Mouse (Mus musculus) c-Kit-negative CD71-positive TER-119-positive erythroid progenitor cells, embryonic 14.5 days (primary cell): ENCODE measurements around the gene Fabp2.
A peak's percentile ranks its signal among the peaks of the same experiment; 100 is the strongest.
"Not testable (repeated sequence)": the region's sequence is repeated elsewhere in the genome, so short reads cannot be mapped to it uniquely, and the experiment has no call there.

Experiments used
- DNase-seq: peaks from one replicate; pipeline ENCODE4 v3.0.0-alpha.2; 2013; ENCODE audit warnings: low read depth, low spot score

Fabp2 gene

DNA sequence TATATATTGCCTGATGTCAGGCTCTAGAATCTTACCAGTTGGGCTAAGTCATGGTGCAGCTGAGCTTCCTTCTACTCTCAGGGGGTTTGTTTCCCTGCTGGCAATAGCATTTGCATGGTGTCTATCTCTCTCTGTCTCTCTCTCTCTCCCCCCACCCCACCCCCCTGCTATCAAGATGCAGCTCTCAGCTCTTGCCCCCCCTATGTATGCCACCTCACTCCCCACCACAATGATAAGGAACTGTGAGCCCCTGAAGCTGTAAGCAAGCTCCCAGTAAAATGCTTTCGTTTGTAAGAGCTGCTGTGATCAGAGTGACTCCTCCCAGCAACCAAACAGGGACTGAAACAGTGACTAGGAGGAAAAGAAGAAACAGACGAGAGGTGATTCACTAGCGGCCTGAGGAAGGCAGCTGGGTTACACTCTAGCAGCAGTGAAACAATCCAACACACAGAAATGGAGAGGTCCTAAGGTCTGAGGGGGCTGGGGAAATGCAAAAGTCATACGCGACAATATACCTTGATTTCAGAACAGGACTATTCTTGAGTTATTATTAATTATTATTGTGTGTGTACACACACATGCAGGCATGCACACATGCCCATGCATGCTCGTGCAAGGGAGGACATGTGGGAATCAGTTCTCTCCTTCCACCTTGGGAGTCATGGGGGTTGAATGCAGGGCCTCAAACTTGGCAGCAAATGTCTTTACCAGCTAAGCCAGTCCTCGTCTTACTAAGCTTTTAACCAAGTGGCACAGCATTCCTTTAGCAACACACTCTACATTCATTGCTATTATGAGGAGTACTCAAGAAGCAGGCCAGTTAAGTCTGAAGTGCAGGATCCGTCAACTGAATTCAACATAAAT lies 25.9 kb downstream of the Fabp2 start:
- no peak for DNase-seq

GRCm38 (mm10) chr3:122921676-122922527 lies 27.0 kb downstream of the Fabp2 start:
- no peak for DNase-seq

DNA sequence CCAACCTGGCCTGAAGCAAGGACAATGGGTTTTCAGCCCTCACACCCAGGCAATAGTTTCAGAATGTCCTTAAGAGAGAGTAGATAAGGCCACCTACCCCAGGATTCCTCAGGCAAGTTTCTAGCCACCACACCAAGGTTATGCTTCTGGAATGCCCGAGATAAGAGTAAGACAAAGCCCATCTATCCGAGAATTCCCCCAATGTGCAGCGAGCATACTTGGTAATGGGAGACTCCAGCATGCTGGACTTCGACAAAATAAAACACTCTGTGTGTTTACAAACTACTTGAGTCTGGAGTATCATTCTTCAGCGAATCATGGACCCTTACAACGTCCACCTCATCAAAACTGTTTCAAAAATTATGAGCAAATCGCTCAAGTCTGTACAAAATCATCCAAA lies 28.3 kb downstream of the Fabp2 start:
- peak; percentile 40 for DNase-seq

GRCm38 (mm10) chr3:122924009-122924914 lies 29.4 kb downstream of the Fabp2 start, which contains the start of gene 1810037I17Rik:
TSS of gene 1810037I17Rik (plus strand) at chr3:122924203.
- DNase-seq, result peak; percentile 85

DNA sequence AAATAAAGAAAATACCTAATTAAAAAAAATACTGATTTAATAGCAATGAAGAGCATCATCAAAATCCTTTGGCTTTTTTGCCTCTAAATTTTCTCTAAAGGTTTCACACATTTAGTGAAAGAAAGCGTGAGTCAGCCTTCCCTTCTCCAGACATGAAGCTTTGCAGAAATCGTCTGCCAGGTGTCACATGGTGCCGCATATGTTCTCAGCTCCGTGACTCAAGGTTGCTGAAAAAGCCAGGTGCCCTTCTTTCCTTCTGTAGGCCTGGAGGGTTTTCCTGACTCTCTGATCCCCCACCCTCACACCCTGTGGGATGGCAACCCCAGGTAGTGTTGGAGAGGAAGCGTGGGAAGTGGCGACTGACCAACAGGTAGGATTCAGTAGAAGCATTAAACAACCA lies 34.9 kb downstream of the Fabp2 start:
- DNase-seq, result no peak

DNA sequence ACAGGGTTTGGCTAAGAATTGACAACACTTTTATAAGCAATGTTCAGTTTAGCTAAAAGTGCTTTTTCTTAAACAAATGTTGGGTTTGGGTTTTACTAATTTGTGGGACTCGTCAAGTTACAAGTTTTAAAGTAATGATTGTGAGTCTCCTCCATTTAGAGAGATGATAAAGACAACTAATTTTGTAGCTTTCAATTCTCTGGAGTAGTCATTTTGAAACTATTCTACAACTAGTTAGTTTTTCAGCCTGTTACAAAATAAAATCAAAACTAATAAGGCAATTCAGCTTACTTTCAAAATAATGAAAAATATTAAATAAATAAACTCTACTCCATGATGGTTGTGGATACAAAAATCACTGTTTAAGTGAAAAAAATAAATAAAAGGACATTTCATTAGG lies 37.6 kb downstream of the Fabp2 start:
- DNase-seq, result no peak

DNA sequence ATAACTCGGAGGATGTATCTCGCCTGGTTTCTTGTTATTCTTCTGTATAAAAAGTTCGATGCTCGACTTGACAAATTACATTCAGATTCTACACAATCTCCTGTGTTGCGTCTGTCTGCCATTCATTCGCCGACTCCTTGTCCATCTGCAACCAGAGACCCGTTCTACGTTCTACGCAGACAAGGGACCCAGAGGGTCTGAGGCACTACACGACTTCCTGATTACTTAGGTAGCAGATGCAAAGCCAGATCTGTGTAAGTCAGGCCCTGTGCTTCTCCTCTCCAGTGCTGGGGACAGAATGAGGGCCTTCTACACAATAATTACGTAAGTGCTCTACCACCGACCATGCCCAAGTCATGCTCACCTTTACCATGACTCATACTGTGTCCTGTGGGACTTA lies 42.3 kb downstream of the Fabp2 start:
- not testable (repeated sequence) for DNase-seq

GRCm38 (mm10) chr3:122939215-122939614 lies 44.3 kb downstream of the Fabp2 start:
- no peak for DNase-seq

- DNase-seq, result no peak
These were observed 48.6 kb downstream of the Fabp2 start for GRCm38 (mm10) chr3:122943387-122943890.
